18 mouse cellular contexts compared by ENCODE assay signal in the genomic region with DNA sequence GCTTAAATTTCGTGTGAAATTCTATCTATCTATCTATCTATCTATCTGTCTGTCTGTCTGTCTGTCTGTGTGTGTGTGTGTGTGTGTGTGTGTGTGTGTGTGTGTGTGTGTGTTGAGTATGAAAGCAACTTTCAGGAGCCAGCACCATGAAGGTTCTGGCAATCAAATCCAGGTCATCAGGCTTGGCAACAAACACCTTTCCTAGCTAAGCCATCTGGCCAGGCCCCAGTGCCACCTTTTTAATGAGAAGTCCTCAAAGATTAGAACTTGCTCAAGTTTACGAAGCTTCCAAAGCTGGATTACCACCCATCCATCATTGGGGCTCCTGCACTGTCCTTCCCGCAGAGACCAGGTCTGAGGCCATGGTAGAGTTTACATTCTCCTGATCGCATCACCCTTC.
A peak's percentile ranks its signal among the peaks of the same experiment; 100 is the strongest.
DNase-seq lines count a peak whose midpoint lies in the region; TF ChIP-seq lines count a peak whose summit lies in the region.
"Had no signal": no experiment of that assay in that cellular context is flagged by ENCODE, and none has a peak within 500 bp of the region (broad histone marks: within the 10 kb centered on the region; RNA-seq: fewer than 3 reads in every experiment).

No protein-coding gene starts in this region.

- H3K79me2 ChIP-seq in liver, adult 2 months (ENCODE audit: control insufficient read depth, insufficient read depth, low read length): no peaks in the 10 kb centered on the region

- H3K27me3 ChIP-seq in liver, adult 2 months (ENCODE audit: control insufficient read depth, insufficient read depth, low read length): no peaks in the 10 kb centered on the region
- H3K27me3 ChIP-seq: CH12.LX; forebrain, embryonic 13.5 days; heart, embryonic 15.5 days; hindbrain, embryonic 13.5 days had no signal

- no peak for TF ChIP-seq CTCF in liver, adult 2 months (IDR thresholded peaks at IDR 0.05; ENCODE audit: low read depth, low read length)

- H3K27ac ChIP-seq in liver, adult 2 months (replicated peaks; ENCODE audit: insufficient read depth, low read depth, low read length): no peak overlapping the region
- H3K27ac ChIP-seq: embryonic facial prominence, embryonic 10.5 days; forebrain, embryonic 13.5 days; heart, adult 2 months; heart, embryonic 15.5 days; hindbrain, embryonic 13.5 days; hindbrain, postnatal 0 days had no signal

- H3K36me3 ChIP-seq in liver, adult 2 months (ENCODE audit: control insufficient read depth, insufficient read depth, low read length): no peaks in the 10 kb centered on the region
- H3K36me3 ChIP-seq: embryonic facial prominence, embryonic 10.5 days; heart, embryonic 15.5 days; hindbrain, embryonic 13.5 days had no signal

- TF ChIP-seq POLR2A in liver, adult 2 months (IDR thresholded peaks at IDR 0.05; ENCODE audit: extremely low read depth, insufficient read depth, low read length): no peak

- no peak overlapping the region for H3K4me3 ChIP-seq in liver, adult 2 months (ENCODE audit: insufficient read depth, low read depth, low read length)
- H3K4me3 ChIP-seq: embryonic facial prominence, embryonic 10.5 days; forebrain, embryonic 13.5 days; heart, adult 2 months; heart, embryonic 15.5 days; hindbrain, embryonic 13.5 days had no signal

- no peak overlapping the region for H3K9ac ChIP-seq in liver, adult 2 months (ENCODE audit: low read depth, low read length)
- H3K9ac ChIP-seq: forebrain, embryonic 13.5 days; forebrain, postnatal 0 days; heart, embryonic 15.5 days; hindbrain, embryonic 13.5 days had no signal

- H3K4me1 ChIP-seq in liver, adult 2 months (ENCODE audit: control insufficient read depth, insufficient read depth, low read length): no peaks in the 10 kb centered on the region
- H3K4me1 ChIP-seq: embryonic facial prominence, embryonic 10.5 days; forebrain, embryonic 13.5 days; heart, embryonic 15.5 days; hindbrain, embryonic 13.5 days had no signal

- DNase-seq in liver, adult 2 months (ENCODE audit: extremely low read depth, low read depth, low spot score): peak; percentile 44
- no peak for DNase-seq in liver
- DNase-seq in cerebellum, adult 9-10 months: peak; percentile 82
- DNase-seq in cerebellum, postnatal 25 days: peak; percentile 80 to 85
- DNase-seq in urinary bladder, adult 18-20 months (ENCODE audit: low spot score in 2 of 2): no peak
- no peak for DNase-seq in right cerebral cortex, postnatal 36 days (ENCODE audit: low spot score in 2 of 2)
- DNase-seq: adrenal gland, adult 8-10 months; forebrain, postnatal 0 days; gastrocnemius, postnatal 14 days; heart, adult 2 months; heart, postnatal 14 days; kidney, adult 11 months had no signal

- 79% methylated on average over 4 of the region's 4 CpGs for WGBS in liver, adult 2 months

Comparison
In these comparisons a context has a peak if more than half of its experiments do, and no peak if none do; other contexts are left out.
1. DNase-seq: peak in liver, adult 2 months (single experiment), cerebellum, adult 9-10 months (single experiment) and cerebellum, postnatal 25 days (2 of 2); none in liver (single experiment), urinary bladder, adult 18-20 months (0 of 2) and right cerebral cortex, postnatal 36 days (0 of 2).